Mouse (Mus musculus) common myeloid progenitor, adult 5-6 weeks (primary cell): ENCODE data around the gene Lif. TPM values are rescaled to one million over a fixed set of nuclear protein-coding genes. Genes with fewer than 3 reads are reported as not detected.

Experiments
- ATAC-seq: replicated peaks from 2 replicates; pipeline ENCODE4 v1.8.0; 2016; ENCODE audit warnings: low read depth, mild to moderate bottlenecking, moderate TSS enrichment, inconsistent platforms; ENCODE audit not compliant: poor library complexity, severe bottlenecking
- total RNA-seq: library from RNA; stranded (forward); fragments of 200-1000, 187-1606 nt; gene quantifications from 2 replicates; pipeline ENCODE4 v1.2.3, GENCODE M21; 2017

Lif gene
- total RNA-seq, 1 experiment from 2014 or later: 1.1 TPM

DNA sequence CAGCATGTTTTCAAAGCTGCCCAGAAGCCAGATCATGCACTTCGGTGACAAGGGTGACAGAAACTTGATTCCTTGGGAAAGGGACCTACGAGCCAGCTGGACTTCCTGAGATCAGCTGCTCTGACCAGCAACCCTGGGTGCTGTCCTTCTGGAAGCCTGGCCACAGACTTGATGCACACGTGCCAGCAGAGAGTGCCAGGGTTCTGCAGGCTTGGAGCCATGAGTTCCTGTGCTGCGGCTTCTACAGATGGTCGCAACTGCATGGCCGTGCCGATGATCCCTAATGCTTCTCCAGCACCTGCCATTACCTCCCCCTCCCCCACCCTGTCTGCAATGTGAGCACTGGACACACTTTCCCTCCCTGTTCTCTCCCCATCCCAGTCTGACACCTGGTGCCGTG is 28.9 kb upstream of the Lif start:
- ATAC-seq: no peak

DNA sequence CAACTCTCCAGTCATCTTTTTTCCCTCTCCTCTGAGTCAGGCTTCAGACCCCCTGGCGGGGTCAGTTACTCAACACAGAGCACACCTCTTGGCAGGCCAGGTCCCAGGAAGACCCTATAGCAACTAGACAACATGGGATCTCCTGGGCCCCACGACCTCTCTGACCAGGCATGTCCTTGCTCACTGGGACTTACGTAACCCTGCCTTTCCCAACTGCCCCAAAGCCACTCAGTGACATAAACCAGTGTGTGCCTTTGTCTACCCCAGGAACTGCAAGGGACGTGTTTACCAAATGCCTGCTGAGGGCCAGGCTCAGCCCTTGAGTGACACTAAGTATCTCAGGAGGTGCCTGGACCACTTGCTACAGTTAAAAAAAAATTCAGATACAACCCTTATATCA is 27.5 kb upstream of the Lif start:
- ATAC-seq: no peak

DNA sequence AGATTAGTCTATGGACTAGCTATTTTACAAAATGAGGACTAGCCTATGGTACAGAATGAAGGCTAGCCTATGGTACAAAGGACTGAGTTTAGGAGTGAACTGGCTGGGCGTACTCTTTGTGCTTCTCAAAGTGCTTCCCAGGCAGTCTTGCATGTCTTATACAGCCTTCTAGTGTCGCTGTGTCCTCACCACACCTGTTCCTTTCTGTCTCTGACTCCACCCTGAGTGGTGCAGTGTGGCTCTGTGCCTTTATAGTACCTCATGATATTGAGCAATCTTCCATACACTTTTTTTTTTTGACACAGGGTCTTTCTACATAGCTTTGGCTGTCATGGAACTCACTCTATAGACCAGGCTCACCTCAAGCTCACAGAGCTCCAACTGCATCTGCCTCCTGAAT is 25.9 kb upstream of the Lif start:
- ATAC-seq: no peak

DNA sequence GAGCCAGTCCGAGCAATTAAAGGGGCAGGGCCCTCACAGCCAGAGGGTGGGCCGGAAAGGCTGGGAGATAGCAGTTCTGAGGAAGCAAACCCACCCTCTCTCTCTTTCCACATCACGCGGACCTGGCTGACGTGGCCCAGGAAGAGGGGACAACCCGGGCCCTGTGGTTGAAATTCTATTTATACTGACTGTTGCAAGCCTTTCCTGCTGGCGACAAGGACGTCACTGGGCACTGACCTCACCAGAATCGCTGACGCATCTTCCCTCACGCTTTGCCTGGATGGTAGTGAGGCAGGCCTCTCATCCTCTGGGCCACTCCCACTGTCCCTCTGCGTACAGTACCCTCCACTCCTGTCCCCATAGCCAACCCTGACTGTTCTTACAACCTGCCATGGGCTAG is 24.7 kb upstream of the Lif start:
- peak; percentile 67 for ATAC-seq

DNA sequence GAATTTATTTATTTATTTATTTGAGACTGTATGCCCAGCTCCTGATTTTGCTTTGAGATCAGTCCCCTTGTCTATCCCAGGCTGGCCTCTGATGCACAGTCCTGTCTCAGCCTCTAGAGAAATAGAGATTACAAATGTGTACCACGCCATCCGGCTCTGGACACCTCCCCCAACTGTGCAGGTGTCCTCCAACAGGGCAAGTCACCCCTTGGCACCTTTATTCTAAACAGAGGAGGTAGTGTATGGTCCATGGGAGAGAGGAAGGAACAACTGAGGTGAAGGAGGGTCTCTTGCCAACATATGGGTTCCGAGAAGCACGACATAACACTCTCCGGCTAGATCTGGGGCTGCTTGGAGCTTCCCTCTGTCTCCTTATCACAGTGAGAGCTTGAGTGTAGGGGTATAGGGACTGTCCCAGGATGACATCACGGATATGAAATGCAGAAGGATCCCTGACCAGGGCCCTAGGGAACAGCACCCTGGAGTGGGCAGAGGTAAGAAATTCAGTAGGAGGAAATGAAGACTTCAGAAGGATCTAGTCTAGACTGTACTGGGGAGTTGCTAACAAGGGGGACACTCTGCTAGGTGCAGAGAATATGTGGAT is 22.2 kb upstream of the Lif start:
- no peak for ATAC-seq

DNA sequence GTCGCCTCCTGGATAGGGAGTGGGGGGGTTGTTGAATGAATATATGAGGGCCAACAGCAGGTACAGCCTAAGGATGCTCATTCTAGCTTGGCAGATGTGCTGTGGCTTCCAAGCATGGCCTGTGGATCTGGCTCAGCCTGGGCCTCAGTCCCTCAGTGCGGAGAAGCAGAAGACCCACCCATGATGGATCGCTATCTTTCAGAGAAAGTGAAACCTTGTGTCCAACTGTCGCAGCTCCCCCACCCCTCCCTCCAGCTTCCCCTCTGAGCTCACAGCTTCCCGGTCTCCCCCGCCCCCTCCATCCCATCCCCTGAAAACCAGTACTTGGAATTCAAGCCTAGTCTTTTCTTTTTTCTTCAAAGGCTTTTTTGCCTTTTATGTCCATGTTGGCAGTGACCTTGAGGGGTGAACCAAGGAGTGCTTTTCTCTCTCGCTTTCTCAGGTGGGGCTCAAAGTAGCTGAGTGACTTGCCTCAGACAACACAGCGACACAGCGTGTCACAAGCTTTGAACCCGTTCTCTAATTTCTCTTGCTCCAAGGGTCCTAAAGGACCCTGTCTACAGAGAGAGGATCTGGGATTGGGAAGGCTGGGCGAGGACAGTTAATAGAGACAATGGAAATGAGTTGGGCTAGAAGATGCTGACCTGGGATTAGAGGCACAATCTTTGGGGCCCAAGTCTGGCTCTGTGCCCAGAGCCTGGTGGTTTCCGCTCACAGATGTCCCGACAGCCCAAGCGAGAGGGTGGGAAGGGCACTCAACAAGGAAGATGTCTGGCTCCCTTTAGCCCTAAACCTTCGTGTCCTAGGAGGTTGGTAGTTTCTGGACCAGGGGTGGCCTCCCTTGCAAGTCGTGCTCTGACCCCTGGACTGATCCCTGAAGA is 21.5 kb upstream of the Lif start, which contains the start of gene Osm:
Gene Osm (plus strand): TSS at position 756 of the 881 bp plus-strand sequence.
- peak; percentile 15 for ATAC-seq

DNA sequence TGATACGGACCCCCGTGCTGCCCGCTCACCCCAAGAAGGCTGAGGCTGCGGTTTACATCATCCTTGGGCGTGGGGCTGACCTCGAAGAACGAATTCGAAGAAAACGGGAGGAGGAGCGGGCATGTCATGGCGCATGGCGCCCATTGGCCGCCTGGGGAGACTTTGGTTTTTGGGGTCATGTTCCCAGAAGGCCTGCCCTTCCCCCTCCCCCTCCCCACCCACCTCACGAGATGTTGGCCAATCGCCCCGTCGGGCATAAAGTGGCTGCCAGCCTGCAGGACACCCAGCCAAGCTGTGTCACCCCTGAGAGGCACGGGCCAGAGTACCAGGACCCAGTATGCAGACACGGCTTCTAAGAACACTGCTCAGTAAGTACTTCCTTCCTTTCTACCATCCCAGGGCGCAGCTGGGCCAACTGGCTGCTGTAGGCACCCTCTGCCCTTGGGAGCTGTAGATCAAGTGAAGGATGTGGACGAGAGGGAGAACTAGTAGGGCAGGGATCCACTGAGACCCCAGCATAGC is 20.8 kb upstream of the Lif start:
- peak; percentile 27 for ATAC-seq

GRCm38 (mm10) chr11:4237389-4237912 is 19.9 kb upstream of the Lif start:
- ATAC-seq: peak; percentile 42

- no peak for ATAC-seq
These were observed 19.2 kb upstream of the Lif start for GRCm38 (mm10) chr11:4238167-4238566.

GRCm38 (mm10) chr11:4239691-4240090 is 17.7 kb upstream of the Lif start:
- ATAC-seq: no peak

GRCm38 (mm10) chr11:4240151-4240550 is 17.2 kb upstream of the Lif start:
- ATAC-seq: peak; percentile 17; the same call in 1 of the 2 replicates

DNA sequence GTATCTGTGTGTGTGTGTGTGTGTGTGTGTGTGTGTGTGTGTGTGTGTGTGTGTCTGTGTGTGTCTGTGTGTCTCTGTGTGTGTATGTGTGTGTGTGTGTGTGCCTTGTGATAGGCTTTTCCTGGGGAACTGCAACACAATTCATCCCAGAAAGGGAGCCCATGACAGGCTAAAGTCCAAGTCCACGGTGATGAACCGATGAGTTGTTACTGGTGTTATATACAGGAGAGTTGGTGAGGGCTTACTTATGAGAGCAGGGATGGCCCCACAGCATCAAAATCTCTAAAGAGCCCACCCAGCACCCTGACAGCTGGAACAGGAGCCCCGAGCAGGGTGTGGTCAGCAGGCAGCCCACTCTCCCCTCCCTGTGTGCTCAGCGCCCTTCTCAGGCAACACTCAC is 16.2 kb upstream of the Lif start:
- no peak for ATAC-seq

GRCm38 (mm10) chr11:4246126-4246525 is 11.2 kb upstream of the Lif start:
- no peak for ATAC-seq

GRCm38 (mm10) chr11:4246623-4247022 is 10.7 kb upstream of the Lif start:
- ATAC-seq: no peak

DNA sequence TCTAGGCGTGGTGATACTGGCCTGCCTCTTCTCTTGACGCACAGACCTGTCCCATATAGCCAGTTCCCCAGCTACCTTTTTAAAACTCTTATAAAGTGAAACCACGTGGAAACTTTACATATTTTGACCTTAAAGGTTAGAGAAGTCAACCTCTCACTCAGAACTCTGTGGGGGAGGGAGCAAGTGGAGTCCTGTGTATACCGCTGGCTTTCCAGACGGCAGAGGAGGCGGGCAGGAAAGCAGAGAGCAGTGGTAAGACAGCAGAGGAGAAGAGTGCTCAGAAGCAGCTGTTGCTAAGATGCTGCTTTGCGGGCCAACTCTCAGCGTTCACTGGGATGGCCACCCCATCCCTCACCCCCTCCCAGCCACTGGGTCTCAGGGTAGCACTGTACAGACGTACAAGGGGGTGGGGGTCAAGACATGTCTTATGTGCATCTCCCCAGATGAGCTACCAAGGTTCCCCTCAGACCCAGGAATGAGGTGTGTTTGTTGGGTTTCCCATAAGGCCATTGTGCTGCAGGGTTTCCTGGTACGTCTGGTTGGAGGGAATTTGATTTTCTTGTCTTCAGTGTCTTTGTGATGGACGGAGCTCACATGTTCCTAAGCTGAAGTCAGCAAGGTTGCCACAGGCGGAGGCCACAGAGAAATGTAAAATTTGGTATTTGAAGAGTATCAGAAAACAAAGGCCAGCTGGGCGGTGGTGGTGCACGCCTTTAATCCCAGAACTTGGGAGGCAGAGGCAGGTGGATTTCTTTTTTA is 10.0 kb upstream of the Lif start:
- ATAC-seq: no peak

DNA sequence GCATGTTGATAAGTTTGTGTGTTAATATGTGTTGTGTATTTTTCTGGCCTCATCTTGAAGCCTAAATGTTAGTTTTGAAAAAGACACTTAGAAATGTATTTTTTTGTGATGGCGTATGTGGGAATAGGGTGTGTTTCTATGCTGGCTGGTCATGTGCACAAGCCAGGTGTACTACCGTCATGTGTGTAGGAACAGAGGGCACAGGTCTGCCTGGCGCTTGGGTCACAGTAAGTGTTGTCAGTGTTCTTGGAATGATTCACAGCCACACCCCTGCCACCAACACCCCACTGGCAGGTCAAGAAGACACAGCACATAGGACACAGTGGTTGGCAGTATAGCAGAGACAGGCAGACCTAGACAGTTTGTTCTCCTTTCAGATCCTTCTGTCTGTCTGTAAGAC is 8.2 kb upstream of the Lif start:
- ATAC-seq: no peak

DNA sequence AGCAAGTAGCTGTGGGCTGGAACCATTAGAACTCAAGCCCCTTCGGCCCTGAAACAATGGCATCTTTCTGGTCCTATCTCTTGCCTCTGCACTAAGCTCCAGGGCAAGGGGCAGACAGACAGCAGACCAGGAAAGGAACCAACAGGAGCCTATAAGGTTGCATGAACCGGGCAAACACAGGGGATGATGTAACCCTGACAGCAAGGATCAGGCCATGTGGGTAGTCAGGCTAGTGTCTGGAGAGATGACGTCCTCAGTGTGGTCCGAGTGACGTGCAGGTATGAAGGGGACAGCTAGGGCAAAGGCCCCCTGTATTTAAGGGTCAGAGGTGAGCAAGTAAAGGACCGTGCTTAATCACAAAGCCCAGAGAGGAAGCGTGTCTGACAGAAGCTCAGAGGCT is 7.1 kb upstream of the Lif start:
- ATAC-seq: no peak

DNA sequence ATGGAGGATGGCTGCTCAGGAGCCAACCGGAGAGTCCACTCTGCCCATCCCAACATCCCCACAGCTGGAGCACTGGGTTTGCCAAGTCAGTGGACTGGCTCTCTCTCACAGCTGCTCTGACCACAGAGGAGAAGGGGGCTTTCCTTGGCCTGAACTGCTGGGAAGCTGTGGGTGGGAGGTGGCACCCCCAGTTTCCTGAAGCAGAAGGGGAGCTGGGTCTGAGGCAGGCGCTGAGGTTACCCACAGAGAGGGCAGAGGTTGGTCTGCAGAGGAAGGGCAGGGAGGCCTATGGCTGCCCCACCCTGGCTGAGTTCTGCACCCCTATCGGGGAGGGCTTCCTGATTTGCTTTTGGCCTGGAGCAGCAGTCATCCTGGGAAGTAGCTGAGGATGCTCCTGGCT is 6.0 kb upstream of the Lif start:
- ATAC-seq: peak; percentile 96

GRCm38 (mm10) chr11:4252886-4253285 is 4.5 kb upstream of the Lif start:
- ATAC-seq: no peak

DNA sequence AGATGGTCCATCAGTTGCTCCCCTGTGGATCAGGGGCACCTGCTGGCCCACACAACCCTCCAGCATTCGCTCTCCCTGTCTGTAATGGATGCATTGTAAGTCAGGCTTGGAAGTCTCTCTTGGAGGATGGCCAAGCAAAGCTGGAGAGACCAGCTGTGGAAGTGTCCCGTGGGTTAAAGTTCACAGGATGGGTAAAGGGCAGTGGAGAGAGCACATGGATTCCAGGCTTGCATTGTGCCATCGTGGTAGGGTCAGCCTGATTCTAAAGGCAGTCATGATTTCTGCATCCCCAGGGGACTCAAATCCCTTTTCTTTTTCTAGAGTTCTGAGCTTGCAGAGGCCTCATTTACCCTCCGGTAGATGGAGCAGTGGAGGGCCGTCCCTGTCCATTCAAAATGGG is 399 bp downstream of the Lif start:
- no peak for ATAC-seq
